Mouse (Mus musculus) leukemia stem cell, adult 10-12 weeks (primary cell): ENCODE results near the gene Pigp. TPM values are rescaled to one million over a fixed set of nuclear protein-coding genes. Genes with fewer than 3 reads are reported as not detected.

ENCODE experiments used
- polyA plus RNA-seq: library from polyadenylated mRNA; stranded (reverse); fragments of >175 nt; gene quantifications from 2 replicates; pipeline ENCODE4 v1.2.3, GENCODE M21; 2012; ENCODE audit warnings: low replicate concordance

Pigp gene
- 13.5 and 19.7 TPM in 2 replicates for polyA plus RNA-seq

GRCm38 (mm10) chr16:94371301-94371931 is at the start of gene Pigp:
Gene Pigp, minus strand, starts transcription at chr16:94371842.

GRCm38 (mm10) chr16:94370173-94370914 is 1.3 kb downstream of the Pigp start, which contains the start of gene Ttc3:
Gene Ttc3, plus strand, starts transcription at chr16:94370618.

GRCm38 (mm10) chr16:94327781-94328711 is 43.6 kb downstream of the Pigp start, which contains the start of gene Ripply3:
Gene Ripply3, plus strand, starts transcription at chr16:94328420.

GRCm38 (mm10) chr16:94313229-94314030 is 58.2 kb downstream of the Pigp start, which contains the start of gene Hlcs:
Gene Hlcs, minus strand, starts transcription at chr16:94313571.

Other genes with a start within 250 kb of the Pigp start
- 2.1 and 5.7 TPM in 2 replicates for gene Hlcs, start 58.3 kb downstream of the Pigp start, polyA plus RNA-seq
- 0.11 TPM in 2 replicates for gene Ripply3, start 43.4 kb downstream of the Pigp start, polyA plus RNA-seq
- gene Ttc3, start 1.2 kb downstream of the Pigp start, polyA plus RNA-seq: 1.7 and 2.5 TPM in 2 replicates
- 3.0 and 5.0 TPM in 2 replicates for gene Vps26c, start 155.0 kb upstream of the Pigp start, polyA plus RNA-seq
- gene Dyrk1a, start 198.2 kb upstream of the Pigp start, polyA plus RNA-seq: 13.6 and 14.7 TPM in 2 replicates